Mouse (Mus musculus) E14TG2a.4 (cell line): Measurements from ENCODE around the gene Taf1c.

ENCODE experiments used
- H3K27me3 ChIP-seq: 2 replicates; pipeline ENCODE4 v1.6.1; 2014; ENCODE audit warnings: low read length, control low read depth; ENCODE audit not compliant: insufficient read depth
- H3K36me3 ChIP-seq: 2 replicates; pipeline ENCODE4 v1.6.1; 2014; ENCODE audit warnings: low read length, control low read depth; ENCODE audit not compliant: insufficient read depth
- H3K4me1 ChIP-seq: replicated peaks from 2 replicates; pipeline ENCODE4 v1.6.1; 2014; ENCODE audit warnings: low read depth, low read length, control low read depth
- H3K4me3 ChIP-seq: replicated peaks from 2 replicates; pipeline ENCODE4 v1.5.1; 2014; ENCODE audit warnings: mild to moderate bottlenecking, low read length
- H3K9me3 ChIP-seq: 2 replicates; pipeline ENCODE4 v1.6.1; 2014; ENCODE audit warnings: low read length, control low read depth
- CTCF ChIP-seq: conservative IDR thresholded peaks from 2 replicates; pipeline ENCODE4 v1.5.1; 2014; ENCODE audit warnings: low read length
- NANOG ChIP-seq: IDR thresholded peaks from 2 replicates; pipeline ENCODE4 v1.6.1; 2014; ENCODE audit warnings: borderline replicate concordance, low read length, mixed read lengths
- POU5F1 ChIP-seq: IDR thresholded peaks from 2 replicates; pipeline ENCODE4 v1.6.1; 2014; ENCODE audit warnings: low read length, borderline replicate concordance

The Taf1c gene

DNA sequence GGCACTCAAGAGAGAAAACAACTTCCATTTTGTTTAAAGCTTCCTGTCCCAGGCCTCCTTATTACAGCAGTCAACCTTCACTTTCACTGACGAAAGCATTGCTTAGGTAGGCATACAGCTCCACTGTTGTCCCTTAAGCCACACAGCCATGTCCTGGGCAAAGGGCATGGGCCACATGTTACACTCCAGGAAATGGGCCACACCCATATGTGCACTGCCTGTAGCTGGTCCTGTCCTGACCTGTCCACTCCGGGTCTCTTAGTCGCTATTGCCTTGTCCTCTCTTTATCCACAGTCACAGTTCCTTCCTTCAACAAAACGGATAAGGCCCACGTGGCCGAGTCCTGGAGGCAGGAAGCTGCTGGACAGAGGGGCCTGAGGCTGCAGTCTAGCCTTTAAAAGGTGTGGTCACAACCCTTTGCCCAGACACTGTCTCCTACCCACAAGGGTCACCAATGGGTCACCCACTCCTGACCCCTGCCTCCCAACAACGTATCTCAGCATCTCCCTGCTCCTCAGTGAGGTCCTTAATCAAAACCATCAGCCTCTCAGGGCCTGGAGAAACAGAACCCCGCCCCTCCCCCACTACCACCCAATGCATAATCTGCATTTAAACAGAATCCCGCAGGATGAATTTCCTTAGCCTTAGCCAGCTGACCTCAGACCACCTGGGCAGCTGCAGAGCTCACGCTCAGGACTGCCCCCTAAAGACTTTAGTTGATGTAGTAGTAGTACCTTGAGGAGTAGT is 22.8 kb upstream of the Taf1c start:
- peaks cover 91% of the 10 kb centered on the region for H3K27me3 ChIP-seq
- H3K9me3 ChIP-seq: no peaks in the 10 kb centered on the region
- peaks cover 33% of the 10 kb centered on the region for H3K4me1 ChIP-seq
- TF ChIP-seq POU5F1: no peak
- TF ChIP-seq NANOG: no peak
- H3K36me3 ChIP-seq: no peaks in the 10 kb centered on the region
- no peak overlapping the region for H3K4me3 ChIP-seq

DNA sequence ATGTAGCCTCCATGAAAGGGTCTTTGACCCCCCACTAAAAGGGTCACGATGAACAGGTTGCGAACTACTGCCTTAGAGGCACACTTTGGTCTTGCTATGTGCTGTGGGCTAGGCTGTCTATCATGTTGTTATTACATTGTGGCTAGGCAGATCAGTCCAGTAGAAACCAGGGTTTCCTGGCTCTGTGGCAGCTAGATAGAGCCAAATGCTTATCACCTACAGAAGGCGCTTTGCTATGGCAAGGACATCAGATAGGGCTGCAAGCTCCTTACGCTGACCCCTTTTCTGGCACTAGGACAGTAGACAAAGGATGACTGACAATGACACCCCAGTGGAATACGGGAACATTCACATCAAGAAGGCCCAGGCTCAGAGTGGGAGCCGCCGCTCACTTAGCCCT is 22.2 kb upstream of the Taf1c start:
- Histone ChIP-seq H3K27me3 (peaks cover 89% of the 10 kb centered on the region), H3K4me1 (peaks cover 33% of the 10 kb centered on the region), H3K9me3 (no peaks in the 10 kb centered on the region), H3K36me3 (no peaks in the 10 kb centered on the region), H3K4me3 (no peak overlapping the region)
- no peak for TF ChIP-seq POU5F1
- TF ChIP-seq CTCF: no peak
- TF ChIP-seq NANOG: no peak

DNA sequence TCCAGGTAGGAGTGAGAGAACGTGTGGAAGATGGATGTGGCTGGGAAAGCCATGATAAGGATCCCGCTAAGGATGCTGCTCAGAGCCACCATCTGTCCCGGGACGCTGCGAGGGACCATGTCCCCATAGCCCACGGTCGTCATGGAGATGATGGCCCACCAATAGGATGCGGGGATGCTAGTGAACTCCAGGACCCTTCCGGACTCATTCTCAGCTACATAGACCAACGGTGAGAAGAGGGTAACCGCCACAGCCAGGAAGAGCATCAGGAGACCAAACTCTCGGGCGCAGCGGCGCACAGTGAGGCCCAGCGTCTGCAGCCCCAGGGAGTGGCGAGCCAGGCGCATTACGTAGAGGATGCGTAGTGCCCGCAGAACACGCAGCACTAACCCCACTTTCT is 20.8 kb upstream of the Taf1c start:
- Histone ChIP-seq H3K4me3 (peak overlapping the region; percentile 39), H3K9me3 (no peaks in the 10 kb centered on the region)
- TF ChIP-seq CTCF: no peak
- TF ChIP-seq POU5F1: no peak
- no peak for TF ChIP-seq NANOG

DNA sequence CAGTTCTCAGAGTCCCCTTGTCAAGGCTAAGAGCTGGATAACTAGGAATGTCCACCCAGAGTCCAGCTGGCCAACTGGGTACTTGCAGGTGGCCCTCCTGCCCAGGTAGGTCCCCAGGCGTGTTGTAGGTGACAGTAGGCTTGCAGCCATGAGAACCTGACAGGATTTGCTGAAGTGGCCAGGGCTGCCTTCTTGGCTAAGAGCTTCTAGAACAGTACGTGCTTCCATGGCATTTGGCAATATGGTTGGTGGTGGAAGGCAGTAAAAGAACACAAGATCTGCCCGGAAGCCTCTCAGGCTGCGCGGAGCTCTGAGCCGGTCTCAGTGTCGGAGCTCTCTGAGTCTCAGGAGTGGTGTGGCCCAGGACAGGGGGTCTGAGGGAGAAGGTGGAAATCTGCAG is 19.9 kb upstream of the Taf1c start:
- Histone ChIP-seq H3K36me3 (no peaks in the 10 kb centered on the region), H3K4me1 (peaks cover 56% of the 10 kb centered on the region), H3K27me3 (peaks cover 79% of the 10 kb centered on the region), H3K9me3 (no peaks in the 10 kb centered on the region), H3K4me3 (no peak overlapping the region)
- TF ChIP-seq CTCF: no peak

More for the DNA sequence above, 20.8 kb upstream of the Taf1c start:
- H3K36me3 ChIP-seq: no peaks in the 10 kb centered on the region
- peaks cover 87% of the 10 kb centered on the region for H3K27me3 ChIP-seq
- H3K4me1 ChIP-seq: peaks cover 47% of the 10 kb centered on the region

DNA sequence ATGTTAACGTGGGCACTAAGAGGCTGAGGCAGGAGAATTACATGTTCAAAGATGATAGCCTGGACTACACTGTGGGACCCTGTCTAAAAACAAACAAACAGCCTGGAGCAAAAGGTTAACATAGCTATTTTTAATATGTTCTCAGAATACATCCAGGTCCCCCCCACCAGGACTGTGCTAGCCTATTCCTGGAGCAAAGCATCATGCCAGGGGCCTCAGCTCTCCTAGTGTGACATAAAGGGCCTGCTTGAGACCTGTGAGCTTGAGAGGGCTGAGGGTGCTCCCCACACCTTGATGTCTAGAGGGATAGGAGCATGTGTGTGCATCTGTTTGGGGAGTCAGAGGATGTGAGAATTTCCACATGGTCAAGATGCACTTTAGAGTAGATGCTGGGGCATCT is 18.7 kb upstream of the Taf1c start:
- Histone ChIP-seq H3K36me3 (no peaks in the 10 kb centered on the region), H3K9me3 (no peaks in the 10 kb centered on the region), H3K27me3 (peaks cover 67% of the 10 kb centered on the region), H3K4me1 (peaks cover 66% of the 10 kb centered on the region), H3K4me3 (no peak overlapping the region)
- TF ChIP-seq NANOG (no peak), CTCF (no peak), POU5F1 (no peak)

DNA sequence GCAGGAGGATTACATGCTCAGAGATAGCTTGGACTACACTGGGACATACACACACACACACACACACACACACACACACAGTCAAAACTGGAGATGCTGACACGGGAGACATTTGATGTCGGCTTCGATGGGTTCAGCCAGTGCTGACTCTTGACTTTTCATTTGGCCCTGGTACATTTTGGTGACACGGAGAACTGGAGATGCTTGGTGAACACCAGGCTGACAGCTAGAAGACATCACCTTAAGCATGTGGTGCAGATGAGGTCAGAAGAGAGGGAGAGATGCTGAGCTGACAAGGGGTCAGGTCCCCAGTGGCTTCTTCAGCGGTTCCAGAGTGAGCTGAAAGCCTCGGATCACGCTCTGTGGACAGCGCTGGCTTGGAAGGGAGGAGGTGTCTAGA is 18.0 kb upstream of the Taf1c start:
- no peaks in the 10 kb centered on the region for H3K9me3 ChIP-seq
- no peaks in the 10 kb centered on the region for H3K36me3 ChIP-seq
- no peak overlapping the region for H3K4me3 ChIP-seq
- TF ChIP-seq NANOG: no peak
- TF ChIP-seq CTCF: no peak
- no peak for TF ChIP-seq POU5F1
- peaks cover 67% of the 10 kb centered on the region for H3K27me3 ChIP-seq
- peaks cover 67% of the 10 kb centered on the region for H3K4me1 ChIP-seq

DNA sequence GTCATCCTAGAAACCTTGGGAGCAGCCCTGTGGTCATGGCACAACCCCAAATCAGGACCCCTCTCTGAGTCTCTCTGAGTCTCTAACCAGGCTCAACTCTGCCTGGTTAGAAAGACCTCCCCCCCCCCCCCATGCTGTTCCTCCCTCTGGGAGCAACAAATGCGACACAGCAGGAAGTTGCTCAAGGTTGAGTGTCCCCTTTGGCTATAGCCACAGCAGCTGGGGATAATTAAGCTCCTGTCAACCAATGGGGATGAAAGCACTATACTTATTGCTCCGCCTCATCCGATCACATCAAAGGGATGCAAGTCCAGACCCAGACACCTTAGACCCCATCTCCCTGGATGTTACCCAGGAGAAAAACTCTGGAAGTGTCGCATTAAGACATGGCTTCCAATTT is 17.5 kb upstream of the Taf1c start:
- H3K4me1 ChIP-seq: peaks cover 66% of the 10 kb centered on the region
- TF ChIP-seq NANOG (peak; percentile 83), POU5F1 (no peak)
- peaks cover 66% of the 10 kb centered on the region for H3K27me3 ChIP-seq
- no peak overlapping the region for H3K4me3 ChIP-seq
- no peaks in the 10 kb centered on the region for H3K9me3 ChIP-seq
- no peaks in the 10 kb centered on the region for H3K36me3 ChIP-seq

DNA sequence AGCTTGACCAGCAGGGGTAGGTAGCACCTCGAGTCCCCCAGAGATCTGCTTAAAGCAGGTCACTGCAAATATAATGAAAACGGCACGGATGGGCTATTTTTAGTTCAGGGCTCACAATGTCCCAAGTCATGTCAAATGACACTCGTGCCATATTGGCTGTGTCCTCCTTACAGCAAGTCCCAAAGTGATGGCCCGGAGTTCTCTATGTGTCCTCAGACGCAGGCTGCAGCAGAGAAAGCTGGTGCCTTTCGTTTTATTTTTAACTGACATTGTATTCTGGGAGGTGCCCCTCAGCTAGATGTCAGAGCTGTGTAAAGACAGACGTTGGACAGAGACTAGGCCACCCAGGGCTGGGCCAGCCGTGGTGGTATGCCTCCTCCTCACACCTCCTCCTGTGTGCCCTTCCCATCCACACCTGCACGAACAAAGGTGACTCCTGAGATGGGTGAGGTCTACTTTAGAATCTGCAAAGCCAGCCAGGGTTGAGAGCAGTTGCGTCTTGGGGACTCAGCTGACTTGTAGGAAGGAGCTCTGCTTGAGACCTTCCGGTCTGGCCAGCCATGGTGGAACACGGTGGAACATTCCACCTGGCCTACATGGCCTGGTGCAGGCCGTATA is 15.9 kb upstream of the Taf1c start:
- Histone ChIP-seq H3K4me1 (peaks cover 61% of the 10 kb centered on the region), H3K36me3 (no peaks in the 10 kb centered on the region), H3K27me3 (peaks cover 65% of the 10 kb centered on the region), H3K9me3 (no peaks in the 10 kb centered on the region), H3K4me3 (no peak overlapping the region)
- TF ChIP-seq POU5F1: no peak
- TF ChIP-seq CTCF: no peak

DNA sequence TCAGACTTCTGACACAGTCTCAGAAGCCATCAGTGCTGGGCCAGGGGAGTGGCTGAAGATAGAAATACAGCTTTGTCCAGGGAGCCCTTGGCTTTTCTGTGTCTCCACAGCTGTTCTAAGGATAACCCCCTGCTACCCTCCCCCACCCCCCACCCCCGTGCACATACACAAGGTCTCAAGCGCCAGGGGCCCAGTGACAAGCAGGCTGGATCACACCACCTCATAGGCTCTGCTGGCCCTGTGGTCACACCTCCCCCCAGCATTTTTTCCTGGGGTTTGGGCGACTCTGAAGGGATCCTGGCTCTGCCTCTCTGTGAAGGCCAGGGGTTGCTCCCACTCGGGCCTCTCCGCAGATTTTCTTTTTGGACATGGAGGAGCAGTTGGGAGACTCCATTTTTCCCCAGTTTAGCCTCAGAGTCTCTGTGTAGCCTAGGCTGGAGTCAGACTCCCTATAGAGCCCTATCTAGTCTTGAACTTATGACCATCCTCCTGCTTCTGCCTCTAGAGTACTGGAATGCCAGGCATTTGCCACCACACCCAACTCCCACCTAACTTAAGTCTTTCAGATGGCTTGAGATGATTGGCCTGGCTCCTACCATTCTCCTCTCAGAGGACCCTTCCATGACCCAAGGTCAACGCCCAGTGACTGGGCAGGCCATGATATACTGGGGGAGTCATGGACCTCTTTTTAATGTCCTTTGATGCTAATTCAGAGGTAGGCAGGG is 15.3 kb upstream of the Taf1c start:
- Histone ChIP-seq H3K4me3 (no peak overlapping the region), H3K9me3 (no peaks in the 10 kb centered on the region), H3K27me3 (peaks cover 64% of the 10 kb centered on the region), H3K36me3 (no peaks in the 10 kb centered on the region), H3K4me1 (peaks cover 62% of the 10 kb centered on the region)
- TF ChIP-seq NANOG: no peak
